Mouse (Mus musculus) embryonic facial prominence, embryonic 13.5 days (tissue): Measurements from ENCODE around the gene Svop. TPM values are rescaled to one million over a fixed set of nuclear protein-coding genes. Genes with fewer than 3 reads are reported as not detected.

Source experiments
- polyA plus RNA-seq: library from polyadenylated mRNA; unstranded; fragments of >200 nt; fragmentation: Nextera tagmentation; extraction: Ambion mirVana; gene quantifications from 2 replicates; pipeline ENCODE4 v1.2.1, GENCODE M21; 2015

Gene Svop
- polyA plus RNA-seq, 1 experiment from 2014 or later = 0.86 TPM

Other genes starting within 250 kb of the Svop start
- gene Coro1c, start 182.8 kb downstream of the Svop start, polyA plus RNA-seq = 88.6 and 88.9 TPM in 2 replicates
- gene Ssh1, start 97.7 kb downstream of the Svop start, polyA plus RNA-seq = 14.2 and 18.8 TPM in 2 replicates
- gene Dao, start 87.9 kb downstream of the Svop start, polyA plus RNA-seq = not detected in 2 replicates
- 13.0 and 16.4 TPM in 2 replicates for gene Usp30, start 26.1 kb downstream of the Svop start, polyA plus RNA-seq
- 11.7 and 11.8 TPM in 2 replicates for gene Alkbh2, start 36.6 kb upstream of the Svop start, polyA plus RNA-seq
- gene Ung, start 38.8 kb upstream of the Svop start, polyA plus RNA-seq = 43.6 and 48.2 TPM in 2 replicates
- gene Acacb, start 55.0 kb upstream of the Svop start, polyA plus RNA-seq = 2.7 and 3.6 TPM in 2 replicates
- gene Foxn4, start 182.2 kb upstream of the Svop start, polyA plus RNA-seq = 0.07 and 0.14 TPM in 2 replicates
- 1.5 and 2.1 TPM in 2 replicates for gene Myo1h, start 197.6 kb upstream of the Svop start, polyA plus RNA-seq